Mouse (Mus musculus) forebrain, embryonic 16.5 days (tissue): ENCODE measurements around the gene Prrxl1. TPM values are rescaled to one million over a fixed set of nuclear protein-coding genes. Genes with fewer than 3 reads are reported as not detected.

Experiments used
- ATAC-seq: fragments of 200-750 bp; cut with Nextera tagmentation; 2 replicates; pipeline ENCODE4 v1.8.0; 2017; ENCODE audit warnings: mild to moderate bottlenecking, moderate library complexity
- H3K27ac ChIP-seq: fragments of 300-500 bp; sonication (generic); 2 replicates; pipeline ENCODE4 v1.5.1; 2014; ENCODE audit warnings: low read length, control low read depth
- H3K27me3 ChIP-seq: fragments of 300-500 bp; sonication (generic); replicated peaks from 2 replicates; pipeline ENCODE4 v1.6.1; 2014; ENCODE audit warnings: low read length; ENCODE audit not compliant: control insufficient read depth, insufficient read depth
- H3K36me3 ChIP-seq: fragments of 300-500 bp; sonication (generic); 2 replicates; pipeline ENCODE4 v1.6.1; 2014; ENCODE audit not compliant: control insufficient read depth, insufficient read depth
- H3K4me1 ChIP-seq: fragments of 300-500 bp; sonication (generic); replicated peaks from 2 replicates; pipeline ENCODE4 v1.6.1; 2014; ENCODE audit warnings: low read length; ENCODE audit not compliant: control insufficient read depth, insufficient read depth
- H3K4me2 ChIP-seq: fragments of 300-500 bp; sonication (generic); 2 replicates; pipeline ENCODE4 v1.6.1; 2014; ENCODE audit warnings: mild to moderate bottlenecking, low read length, control low read depth
- H3K4me3 ChIP-seq: fragments of 300-500 bp; sonication (generic); replicated peaks from 2 replicates; pipeline ENCODE4 v1.5.1; 2014; ENCODE audit warnings: mild to moderate bottlenecking, low read length, control low read depth
- H3K9ac ChIP-seq: fragments of 300-500 bp; sonication (generic); replicated peaks from 2 replicates; pipeline ENCODE4 v1.6.1; 2014; ENCODE audit warnings: low read depth, low read length, control low read depth
- H3K9me3 ChIP-seq: fragments of 300-500 bp; sonication (generic); 2 replicates; pipeline ENCODE4 v1.6.1; 2016; ENCODE audit warnings: low read length; ENCODE audit not compliant: control insufficient read depth
- WGBS: fragments of 180-500 bp; shearing (Covaris S2); extraction: QIAGEN DNeasy Blood & Tissue Kit; methylation state at CpG from one replicate; pipeline ENCODE4 v1.1.7; 2014; 5-methylcytosine and 5-hydroxymethylcytosine counted together
- polyA plus RNA-seq: library from polyadenylated mRNA; unstranded; fragments of >200 nt; fragmentation: Nextera tagmentation; extraction: Ambion mirVana; gene quantifications from 2 replicates; pipeline ENCODE4 v1.2.1, GENCODE M21; 2015

The Prrxl1 gene
- polyA plus RNA-seq, 1 experiment from 2014 or later = not detected

DNA sequence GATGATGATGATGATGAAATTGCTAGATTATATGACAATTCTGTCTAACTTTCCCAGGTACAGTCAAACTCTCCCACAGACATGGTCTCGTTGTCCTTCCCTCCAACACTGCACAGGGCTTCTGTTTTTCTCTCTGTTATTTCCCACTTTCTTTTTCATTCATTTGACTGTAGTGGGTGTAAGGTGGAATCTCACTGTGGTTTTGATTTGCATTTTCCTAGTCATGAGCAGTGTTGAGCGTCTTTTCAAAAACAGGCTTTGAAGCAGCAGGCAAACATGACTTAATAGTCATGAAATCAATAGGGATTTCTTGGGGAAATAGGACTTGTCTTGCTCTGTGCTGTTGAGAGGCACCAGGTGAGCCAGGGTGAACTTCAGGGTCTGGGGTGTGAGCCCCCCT lies 97.1 kb downstream of the Prrxl1 start:
- no peaks in the 10 kb centered on the region for H3K4me1 ChIP-seq
- no peak overlapping the region for H3K4me2 ChIP-seq
- no peaks in the 10 kb centered on the region for H3K9me3 ChIP-seq
- WGBS = 86% methylated on average over 2 of the region's 2 CpGs
- no peak overlapping the region for H3K27ac ChIP-seq
- H3K4me3 ChIP-seq = no peak overlapping the region
- no peak overlapping the region for H3K9ac ChIP-seq
- H3K36me3 ChIP-seq = no peaks in the 10 kb centered on the region
- H3K27me3 ChIP-seq = no peaks in the 10 kb centered on the region
- no peak for ATAC-seq

DNA sequence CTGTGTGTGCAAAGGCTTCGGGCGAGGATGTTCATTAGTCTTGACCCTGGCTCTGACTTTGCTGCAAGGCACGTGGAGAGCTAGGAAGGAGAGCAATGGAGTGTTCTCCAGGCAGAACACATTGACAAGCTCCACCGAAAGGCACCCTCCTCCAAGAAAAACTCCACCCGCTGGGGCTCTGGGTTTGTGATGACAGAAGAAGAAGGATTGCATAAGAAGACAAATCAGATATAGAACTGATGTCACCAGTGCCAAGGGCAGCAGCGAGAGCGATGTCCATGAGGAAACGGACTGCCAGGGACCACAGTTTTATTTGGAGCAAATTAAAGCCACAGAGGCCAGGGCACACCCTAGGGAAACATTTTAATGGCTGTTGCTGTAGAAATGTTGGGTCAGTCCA lies 98.6 kb downstream of the Prrxl1 start:
- H3K4me1 ChIP-seq = no peaks in the 10 kb centered on the region
- ATAC-seq = no peak
- no peak overlapping the region for H3K4me2 ChIP-seq
- H3K36me3 ChIP-seq = no peaks in the 10 kb centered on the region
- no peaks in the 10 kb centered on the region for H3K27me3 ChIP-seq
- H3K9me3 ChIP-seq = no peaks in the 10 kb centered on the region
- no peak overlapping the region for H3K4me3 ChIP-seq
- H3K27ac ChIP-seq = no peak overlapping the region
- no peak overlapping the region for H3K9ac ChIP-seq
- 90% methylated on average over 8 of the region's 8 CpGs for WGBS

- 96% methylated on average over 3 of the region's 3 CpGs for WGBS
- Histone ChIP-seq H3K27ac (no peak overlapping the region), H3K4me1 (no peaks in the 10 kb centered on the region), H3K9ac (no peak overlapping the region), H3K27me3 (no peaks in the 10 kb centered on the region), H3K4me3 (no peak overlapping the region), H3K36me3 (no peaks in the 10 kb centered on the region), H3K9me3 (no peaks in the 10 kb centered on the region), H3K4me2 (no peak overlapping the region)
- ATAC-seq = no peak
Measured at GRCm38 (mm10) chr14:32698556-32698955, 99.3 kb downstream of the Prrxl1 start.

Other genes with a start within 250 kb of the Prrxl1 start
- 0.68 and 0.70 TPM in 2 replicates for gene 1700024G13Rik, start 211.0 kb upstream of the Prrxl1 start, polyA plus RNA-seq
- gene Slc18a3, start 134.6 kb upstream of the Prrxl1 start, polyA plus RNA-seq = 1.6 and 2.6 TPM in 2 replicates
- 0.09 and 0.77 TPM in 2 replicates for gene Chat, start 133.4 kb upstream of the Prrxl1 start, polyA plus RNA-seq
- 31.8 and 36.9 TPM in 2 replicates for gene Ercc6, start 85.9 kb upstream of the Prrxl1 start, polyA plus RNA-seq
- gene 3425401B19Rik, start 85.9 kb downstream of the Prrxl1 start, polyA plus RNA-seq = not detected in 2 replicates
- gene Tmem273, start 186.6 kb downstream of the Prrxl1 start, polyA plus RNA-seq = 0.19 and 0.78 TPM in 2 replicates
- gene Fam170b, start 234.6 kb downstream of the Prrxl1 start, polyA plus RNA-seq = not detected in 2 replicates